Mouse (Mus musculus) liver, embryonic 14.5 days (tissue): ENCODE measurements at regions not wholly inside any gene's neighbourhood (a gene's known extent, or its start where the extent isn't known, plus 50 kb on each side); places are given as distances from the start of the nearest gene placed in this dataset.

Experiments used
- CTCF ChIP-seq: IDR thresholded peaks from 2 replicates; pipeline ENCODE4 v1.5.1; 2016; ENCODE audit warnings: antibody characterized with exemption, low read depth, control low read depth
- EP300 ChIP-seq: IDR thresholded peaks from 2 replicates; pipeline ENCODE4 v1.6.1; 2016; ENCODE audit warnings: antibody characterized with exemption, low read depth

DNA sequence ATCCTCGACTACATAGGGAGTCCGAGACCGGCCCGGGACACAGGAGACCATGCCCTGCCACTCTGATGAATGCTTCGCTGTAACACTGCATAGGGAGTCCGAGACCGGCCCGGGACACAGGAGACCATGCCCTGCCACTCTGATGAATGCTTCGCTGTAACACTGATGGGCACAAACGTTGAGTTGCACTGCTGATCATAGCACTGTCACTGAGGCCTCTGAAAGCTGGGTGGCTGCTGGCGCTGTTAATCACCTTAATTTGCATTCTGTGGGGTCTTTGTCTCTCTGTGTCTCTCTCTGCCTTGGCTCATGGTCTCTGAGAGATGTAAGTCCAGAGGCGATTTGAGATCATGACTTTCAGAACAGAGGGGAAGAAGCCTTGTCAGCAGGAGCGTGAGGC lies 133.7 kb upstream of the Plekha5 start:
- TF ChIP-seq CTCF (no peak), EP300 (no peak)
